Mouse (Mus musculus): ENCODE results near the gene Macrod2.

DNA sequence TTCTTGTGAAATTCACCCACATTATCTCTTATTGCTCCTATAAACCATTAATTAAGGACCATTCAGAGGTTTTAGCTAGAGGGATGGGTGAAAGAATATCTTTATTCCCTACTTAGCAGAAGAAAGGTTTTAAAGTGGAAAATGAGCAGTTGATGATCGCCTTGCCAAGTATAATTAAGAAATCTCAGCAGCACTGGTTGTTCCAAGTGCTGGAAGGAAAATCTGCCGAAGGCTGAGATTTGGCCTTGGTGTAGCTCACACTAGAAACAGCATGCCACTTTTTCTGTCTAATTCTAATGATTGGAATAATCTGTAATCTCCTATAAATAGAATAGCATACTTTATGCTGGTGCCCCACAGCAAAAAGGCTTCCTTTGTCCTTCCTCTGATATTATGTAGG lies 993.5 kb downstream of the Macrod2 start:
- TF ChIP-seq CTCF (IDR thresholded peaks at IDR 0.05; ENCODE audit: low read depth) (no peak), EP300 (optimal IDR thresholded peaks at IDR 0.05) (no peak)

Data from stomach, postnatal 0 days (tissue).